Mouse (Mus musculus): ENCODE data around the gene St6galnac3. TPM values are rescaled to one million over a fixed set of nuclear protein-coding genes. Genes with fewer than 3 reads are reported as not detected.

The St6galnac3 gene
- polyA plus RNA-seq, 1 experiment: not detected

DNA sequence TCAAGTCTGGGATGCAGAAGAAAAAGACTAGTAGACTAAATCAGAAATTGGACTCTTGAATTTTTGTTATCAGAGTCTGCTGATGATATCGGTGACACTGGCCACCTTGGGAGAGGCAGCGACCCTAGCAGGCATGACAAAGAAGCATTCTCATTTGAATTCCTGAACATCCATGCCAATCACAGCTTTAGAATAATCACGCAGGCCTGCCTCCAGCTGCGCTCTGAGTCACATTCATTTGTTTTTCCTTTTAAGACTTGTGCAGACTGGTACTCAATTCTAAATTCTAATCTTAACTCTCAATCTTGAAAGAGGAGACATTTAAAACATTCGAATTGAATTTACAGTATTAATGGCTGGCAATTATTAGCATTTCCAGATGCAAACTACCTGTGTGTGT lies 83.2 kb downstream of the St6galnac3 start:
- H3K27ac ChIP-seq (ENCODE audit: insufficient read depth, low read depth, low read length): no peak overlapping the region
- no peaks in the 10 kb centered on the region for H3K4me1 ChIP-seq (ENCODE audit: control insufficient read depth, insufficient read depth, low read length)
- no peak for TF ChIP-seq CTCF (IDR thresholded peaks at IDR 0.05; ENCODE audit: low read depth, low read length)
- TF ChIP-seq POLR2A (IDR thresholded peaks at IDR 0.05; ENCODE audit: borderline replicate concordance, low read depth, low read length): no peak
- no peak overlapping the region for H3K4me3 ChIP-seq (ENCODE audit: insufficient read depth, low read length)

DNA sequence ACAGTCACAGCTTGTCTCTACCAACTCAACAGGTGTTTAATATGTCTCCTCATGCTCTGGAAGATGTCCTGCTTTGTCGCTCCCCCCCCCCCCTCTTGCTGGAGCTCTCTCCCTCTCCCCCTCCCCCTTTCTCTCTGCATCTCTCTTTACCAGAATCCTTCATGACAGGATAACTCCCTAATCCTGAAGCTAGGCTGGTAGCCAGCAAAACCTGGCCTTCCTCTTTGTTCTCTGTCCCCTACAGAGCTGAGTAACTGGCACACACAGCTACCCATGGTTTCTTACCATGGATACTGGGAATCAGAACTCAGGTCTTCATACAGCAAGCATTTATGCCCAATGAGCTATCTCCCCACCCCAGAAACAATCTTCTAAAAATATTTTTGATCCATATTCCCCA lies 87.6 kb downstream of the St6galnac3 start:
- H3K4me3 ChIP-seq (ENCODE audit: insufficient read depth, low read length): no peak overlapping the region
- no peak overlapping the region for H3K27ac ChIP-seq (ENCODE audit: insufficient read depth, low read depth, low read length)
- no peaks in the 10 kb centered on the region for H3K4me1 ChIP-seq (ENCODE audit: control insufficient read depth, insufficient read depth, low read length)
- TF ChIP-seq POLR2A (IDR thresholded peaks at IDR 0.05; ENCODE audit: borderline replicate concordance, low read depth, low read length): no peak
- TF ChIP-seq CTCF (IDR thresholded peaks at IDR 0.05; ENCODE audit: low read depth, low read length): no peak

DNA sequence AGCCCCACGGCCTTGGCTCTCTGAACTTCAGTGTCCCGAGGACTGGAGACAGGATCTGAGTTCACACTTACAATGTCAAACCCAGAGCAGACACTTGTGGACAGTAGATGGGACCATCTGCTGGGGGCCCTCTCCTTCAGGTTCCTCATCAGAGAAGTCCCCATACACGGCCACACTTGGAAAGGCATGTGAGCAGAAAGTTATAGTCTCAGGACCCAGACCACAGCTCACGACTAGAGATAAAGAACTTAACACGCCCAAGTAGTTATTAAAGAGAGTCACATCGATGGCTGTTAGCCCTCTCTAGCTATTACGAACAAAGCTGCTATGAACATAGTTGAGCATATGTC lies 88.2 kb downstream of the St6galnac3 start:
- TF ChIP-seq POLR2A (IDR thresholded peaks at IDR 0.05; ENCODE audit: borderline replicate concordance, low read depth, low read length) (no peak), CTCF (IDR thresholded peaks at IDR 0.05; ENCODE audit: low read depth, low read length) (no peak)
- Histone ChIP-seq H3K27ac (ENCODE audit: insufficient read depth, low read depth, low read length) (no peak overlapping the region), H3K4me3 (ENCODE audit: insufficient read depth, low read length) (no peak overlapping the region), H3K4me1 (ENCODE audit: control insufficient read depth, insufficient read depth, low read length) (no peaks in the 10 kb centered on the region)

DNA sequence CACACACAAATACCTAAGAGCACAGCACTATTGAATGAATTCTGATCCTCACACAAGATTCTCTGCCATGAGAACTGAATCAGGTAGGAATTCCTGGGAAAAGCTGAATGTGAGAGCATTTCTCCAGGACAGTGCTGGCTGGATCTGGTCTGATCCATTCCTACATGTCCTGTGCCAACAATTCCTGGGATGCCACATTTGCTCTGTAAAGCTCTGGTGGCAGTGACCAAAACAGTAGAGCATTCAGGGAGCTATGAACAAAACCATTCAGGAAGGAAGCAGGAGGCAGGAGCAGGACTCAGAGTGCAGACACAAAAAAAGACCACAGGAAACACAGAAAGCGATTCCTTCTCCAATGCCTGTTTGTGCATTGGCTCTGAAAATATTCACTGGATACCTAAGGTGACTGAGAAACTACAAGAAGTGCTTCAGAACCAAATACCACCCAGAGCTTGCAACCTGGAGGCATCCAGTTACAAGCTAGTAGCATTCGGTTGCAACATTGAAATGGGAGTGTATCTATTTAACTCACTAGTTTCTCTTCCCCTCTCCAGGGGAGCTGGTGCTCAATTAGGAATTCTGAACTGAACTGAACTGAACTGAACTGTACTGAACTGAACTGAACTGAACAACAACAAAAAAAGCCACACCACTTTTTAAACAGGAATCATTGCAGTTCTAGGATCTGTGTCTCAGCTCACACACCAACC lies 88.7 kb downstream of the St6galnac3 start:
- TF ChIP-seq CTCF (IDR thresholded peaks at IDR 0.05; ENCODE audit: low read depth, low read length) (no peak), POLR2A (IDR thresholded peaks at IDR 0.05; ENCODE audit: borderline replicate concordance, low read depth, low read length) (no peak)
- H3K27ac ChIP-seq (ENCODE audit: insufficient read depth, low read depth, low read length): no peak overlapping the region
- no peaks in the 10 kb centered on the region for H3K4me1 ChIP-seq (ENCODE audit: control insufficient read depth, insufficient read depth, low read length)
- no peak overlapping the region for H3K4me3 ChIP-seq (ENCODE audit: insufficient read depth, low read length)

DNA sequence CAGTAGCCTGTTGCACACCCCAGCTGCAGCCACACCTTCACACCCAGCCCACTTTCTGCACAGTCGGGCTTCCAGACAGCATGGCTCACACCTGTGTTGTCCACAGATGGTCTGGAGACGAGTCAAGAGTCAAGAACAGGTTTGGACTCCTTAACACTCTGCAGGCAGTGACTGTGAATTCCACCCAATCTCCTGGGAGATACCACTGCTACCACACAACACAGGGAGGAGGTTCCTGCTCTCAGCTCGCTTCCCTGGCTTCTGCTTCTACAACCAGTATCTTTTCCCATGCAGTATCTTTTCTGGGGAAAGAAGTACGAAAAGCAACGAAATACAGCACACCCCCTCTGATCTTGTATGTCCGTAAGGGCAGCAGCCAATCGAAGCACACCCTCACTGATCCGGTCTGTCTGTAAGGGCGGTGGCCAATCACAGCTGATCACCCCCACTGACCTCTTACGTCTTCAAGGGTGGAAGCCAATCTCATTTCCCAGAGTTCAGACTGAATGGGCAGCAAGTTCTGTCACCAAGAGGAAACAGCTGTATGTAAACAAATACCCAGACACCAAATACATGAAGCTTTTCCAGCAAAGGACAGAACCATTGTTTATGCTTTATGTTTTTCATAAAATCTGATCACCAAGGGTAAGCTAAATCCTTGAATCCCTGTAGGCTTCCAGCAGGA lies 92.8 kb downstream of the St6galnac3 start:
- H3K4me1 ChIP-seq (ENCODE audit: control insufficient read depth, insufficient read depth, low read length): no peaks in the 10 kb centered on the region
- TF ChIP-seq CTCF (IDR thresholded peaks at IDR 0.05; ENCODE audit: low read depth, low read length) (no peak), POLR2A (IDR thresholded peaks at IDR 0.05; ENCODE audit: borderline replicate concordance, low read depth, low read length) (no peak)
- H3K27ac ChIP-seq (ENCODE audit: insufficient read depth, low read depth, low read length): no peak overlapping the region
- no peak overlapping the region for H3K4me3 ChIP-seq (ENCODE audit: insufficient read depth, low read length)

DNA sequence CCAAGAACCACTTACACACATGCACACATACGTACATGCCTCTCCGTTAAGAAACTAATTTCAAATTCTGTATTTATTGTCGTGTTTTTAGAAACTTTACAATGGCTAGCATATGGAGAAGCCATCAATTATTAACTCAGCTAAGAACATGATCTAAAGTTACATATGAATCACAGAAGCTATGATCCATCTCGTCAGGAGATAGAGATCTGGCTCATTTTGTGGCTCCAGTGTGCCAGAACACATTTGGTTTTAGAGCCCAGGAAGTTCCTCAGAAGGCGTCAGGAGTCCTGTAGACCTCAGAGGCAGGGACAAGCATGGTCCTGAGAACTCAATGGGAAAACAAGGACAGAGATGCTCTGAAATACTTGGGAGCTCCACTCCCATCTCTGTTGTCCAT lies 98.7 kb downstream of the St6galnac3 start:
- TF ChIP-seq CTCF (IDR thresholded peaks at IDR 0.05; ENCODE audit: low read depth, low read length): no peak
- H3K4me1 ChIP-seq (ENCODE audit: control insufficient read depth, insufficient read depth, low read length): no peaks in the 10 kb centered on the region
- no peak overlapping the region for H3K4me3 ChIP-seq (ENCODE audit: insufficient read depth, low read length)
- H3K27ac ChIP-seq (ENCODE audit: insufficient read depth, low read depth, low read length): no peak overlapping the region

DNA sequence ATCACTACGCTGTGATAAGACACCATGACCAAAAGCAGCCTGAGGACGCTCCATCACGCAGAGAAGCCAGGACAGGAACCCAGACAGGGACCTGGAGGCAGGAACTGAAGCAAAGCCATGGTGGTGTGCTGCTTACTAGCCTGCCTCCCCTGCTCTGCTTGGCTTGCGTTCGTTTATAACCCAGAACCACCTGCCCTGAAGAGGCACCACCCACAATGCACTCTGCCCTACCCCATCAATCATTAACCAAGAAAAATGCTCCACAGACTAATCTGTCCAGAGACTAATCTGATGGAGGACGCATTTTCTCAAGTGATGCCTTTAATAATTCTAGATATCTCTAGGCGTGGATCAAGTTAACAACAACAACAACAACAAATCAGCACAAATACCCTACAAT lies 106.0 kb downstream of the St6galnac3 start:
- Histone ChIP-seq H3K4me1 (ENCODE audit: control insufficient read depth, insufficient read depth, low read length) (no peaks in the 10 kb centered on the region), H3K27ac (ENCODE audit: insufficient read depth, low read depth, low read length) (no peak overlapping the region), H3K4me3 (ENCODE audit: insufficient read depth, low read length) (no peak overlapping the region)
- TF ChIP-seq CTCF (IDR thresholded peaks at IDR 0.05; ENCODE audit: low read depth, low read length) (no peak), POLR2A (IDR thresholded peaks at IDR 0.05; ENCODE audit: borderline replicate concordance, low read depth, low read length) (no peak)

DNA sequence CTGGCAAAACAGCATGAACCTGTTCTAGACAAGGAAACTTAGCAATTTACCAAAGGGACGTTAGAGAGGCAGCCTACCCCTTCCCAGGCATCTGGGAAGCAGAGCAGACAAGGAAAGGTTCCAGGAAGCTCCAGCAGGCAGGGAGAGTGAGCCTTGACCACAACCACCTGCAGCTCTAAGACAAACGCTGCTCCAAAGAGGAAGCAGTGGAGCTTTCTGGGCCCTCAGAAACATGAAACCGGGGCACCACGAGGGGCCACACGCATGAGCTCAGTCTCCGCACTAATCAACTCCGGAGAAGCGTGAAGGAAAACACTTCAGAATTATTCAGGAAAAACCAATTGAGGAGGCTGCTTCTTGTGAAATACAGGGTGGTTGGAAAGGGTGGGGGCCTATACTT lies 108.1 kb downstream of the St6galnac3 start:
- Histone ChIP-seq H3K4me3 (ENCODE audit: insufficient read depth, low read length) (no peak overlapping the region), H3K27ac (ENCODE audit: insufficient read depth, low read depth, low read length) (no peak overlapping the region), H3K4me1 (ENCODE audit: control insufficient read depth, insufficient read depth, low read length) (no peaks in the 10 kb centered on the region)
- TF ChIP-seq CTCF (IDR thresholded peaks at IDR 0.05; ENCODE audit: low read depth, low read length) (no peak), POLR2A (IDR thresholded peaks at IDR 0.05; ENCODE audit: borderline replicate concordance, low read depth, low read length) (no peak)

DNA sequence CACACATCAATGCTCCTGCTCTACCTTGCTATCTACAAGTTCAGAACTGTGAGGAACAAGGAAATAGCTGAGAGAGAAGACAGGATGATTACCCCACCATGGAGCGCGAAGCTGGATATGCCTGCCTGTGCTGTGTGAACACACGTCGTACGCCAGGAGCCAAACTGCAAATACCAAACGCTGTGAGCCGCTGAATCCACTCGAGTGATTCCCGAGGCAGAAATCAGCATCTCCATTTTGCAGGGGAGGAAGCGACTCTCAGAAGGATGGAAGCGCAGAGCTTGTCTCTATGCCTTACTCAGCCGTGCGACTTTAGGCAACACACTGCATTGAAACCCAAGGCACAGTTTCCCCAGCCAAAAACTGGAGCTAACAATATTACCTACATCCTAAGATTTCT lies 114.7 kb downstream of the St6galnac3 start:
- Histone ChIP-seq H3K27ac (ENCODE audit: insufficient read depth, low read depth, low read length) (no peak overlapping the region), H3K4me3 (ENCODE audit: insufficient read depth, low read length) (no peak overlapping the region), H3K4me1 (ENCODE audit: control insufficient read depth, insufficient read depth, low read length) (no peaks in the 10 kb centered on the region)
- TF ChIP-seq CTCF (IDR thresholded peaks at IDR 0.05; ENCODE audit: low read depth, low read length) (no peak), POLR2A (IDR thresholded peaks at IDR 0.05; ENCODE audit: borderline replicate concordance, low read depth, low read length) (no peak)

DNA sequence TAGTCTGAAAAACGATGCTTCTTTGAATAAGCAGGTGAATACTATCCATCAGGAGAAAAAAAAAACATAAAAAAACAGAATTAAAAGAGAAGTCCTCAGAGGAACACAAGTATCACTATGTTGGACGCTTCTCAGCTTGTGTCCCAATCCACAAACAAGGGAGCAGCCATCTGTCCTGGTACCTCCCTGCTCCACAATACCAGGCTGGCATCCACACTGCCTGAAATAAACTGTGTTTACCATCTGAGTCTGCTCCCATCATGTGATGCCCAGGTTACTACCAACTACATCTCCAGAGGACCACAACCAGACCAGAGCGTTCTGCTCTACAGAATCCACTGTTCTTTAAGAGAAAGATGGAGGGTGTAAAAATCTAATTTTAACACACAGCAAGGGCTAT lies 118.6 kb downstream of the St6galnac3 start:
- Histone ChIP-seq H3K4me3 (ENCODE audit: insufficient read depth, low read length) (no peak overlapping the region), H3K4me1 (ENCODE audit: control insufficient read depth, insufficient read depth, low read length) (no peaks in the 10 kb centered on the region), H3K27ac (ENCODE audit: insufficient read depth, low read depth, low read length) (no peak overlapping the region)
- TF ChIP-seq CTCF (IDR thresholded peaks at IDR 0.05; ENCODE audit: low read depth, low read length) (no peak), POLR2A (IDR thresholded peaks at IDR 0.05; ENCODE audit: borderline replicate concordance, low read depth, low read length) (no peak)
